Mouse (Mus musculus) lung, postnatal 4 days (tissue): ENCODE data around the gene Hhat.
A peak's percentile ranks its signal among the peaks of the same experiment; 100 is the strongest.

Experiments
- DNase-seq, 2 experiments: peaks; one replicate each; pipeline ENCODE4 v3.0.0; 2021

Hhat gene

DNA sequence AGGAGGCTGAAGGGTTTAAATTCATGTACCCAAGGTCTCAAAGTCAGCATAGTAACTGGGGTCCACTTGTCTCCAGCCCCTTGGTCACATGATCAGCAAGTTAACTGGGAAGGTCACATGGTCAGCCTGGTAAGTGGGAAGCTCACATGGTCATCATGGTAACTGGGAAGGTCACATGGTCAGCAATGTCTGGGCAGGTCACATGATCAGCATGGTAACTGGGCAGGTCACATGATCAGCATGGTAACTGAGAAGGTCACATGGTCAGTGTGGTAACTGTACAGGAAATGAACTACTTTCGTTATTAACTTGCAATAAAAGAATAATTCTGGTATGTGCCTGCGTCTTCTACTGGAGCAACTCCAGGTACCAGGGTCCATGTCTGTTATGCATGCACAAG is 29.1 kb downstream of the Hhat start:
- no peak for DNase-seq

DNA sequence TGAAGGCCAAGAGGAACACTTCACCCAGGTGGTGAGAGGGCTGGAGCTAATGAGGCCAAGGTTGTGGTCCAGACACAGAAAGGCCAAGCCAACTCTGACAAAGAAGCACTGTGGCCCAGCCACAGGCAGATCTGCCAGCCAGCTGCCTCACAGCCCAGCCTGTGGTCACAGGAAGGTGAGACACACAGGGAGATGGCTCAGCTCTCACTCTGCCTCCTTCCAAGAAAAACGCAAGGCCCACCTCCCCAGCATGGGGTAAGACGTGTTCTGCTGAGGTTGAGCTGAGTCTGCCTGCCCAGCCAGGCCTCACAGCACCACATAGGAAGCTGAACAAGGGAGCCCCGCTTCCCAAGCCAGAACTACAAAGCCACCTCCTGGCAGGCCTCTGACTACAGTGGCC is 34.5 kb downstream of the Hhat start:
- DNase-seq = no peak

DNA sequence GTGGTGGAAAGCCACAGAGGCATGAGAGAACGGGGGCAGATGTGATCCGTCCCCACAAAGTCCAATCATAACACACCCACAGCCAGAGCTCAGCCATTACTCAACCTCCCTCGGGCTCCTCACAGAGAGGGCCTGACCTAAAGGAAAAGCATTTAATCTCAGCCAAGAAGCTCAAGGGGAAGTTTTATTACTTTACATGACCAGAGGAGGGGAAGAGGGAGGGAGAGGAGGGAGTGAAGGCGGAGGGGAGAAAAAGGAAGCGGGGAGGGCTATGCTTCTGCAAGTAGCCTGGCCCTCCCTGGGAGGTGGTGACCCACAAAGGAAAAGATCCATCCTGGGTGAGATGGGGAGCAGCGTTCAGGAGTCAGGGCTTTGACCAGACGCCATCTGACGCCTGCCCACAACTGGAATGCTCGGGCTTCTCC is 35.0 kb downstream of the Hhat start:
- peak in 1 of 2 experiments; percentile 27 for DNase-seq

DNA sequence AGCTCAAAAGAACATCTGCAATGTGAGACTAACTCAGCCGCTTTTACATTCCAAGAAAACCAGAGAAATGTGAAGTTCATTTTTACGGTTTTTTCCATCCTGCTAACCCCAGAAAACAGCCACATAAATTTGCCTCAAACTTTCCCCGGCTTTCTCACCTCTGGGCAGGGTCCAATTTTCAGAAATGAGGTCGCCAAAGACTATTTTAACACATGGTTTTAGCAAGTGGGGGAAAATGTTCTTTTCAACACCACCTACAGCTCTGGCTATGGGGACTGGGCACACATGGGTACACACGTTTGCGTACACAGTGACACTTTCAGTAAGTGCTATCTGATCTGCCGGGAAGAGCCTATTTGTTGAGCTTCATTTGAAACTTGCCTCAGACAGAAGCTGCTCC is 40.5 kb downstream of the Hhat start:
- no peak for DNase-seq

DNA sequence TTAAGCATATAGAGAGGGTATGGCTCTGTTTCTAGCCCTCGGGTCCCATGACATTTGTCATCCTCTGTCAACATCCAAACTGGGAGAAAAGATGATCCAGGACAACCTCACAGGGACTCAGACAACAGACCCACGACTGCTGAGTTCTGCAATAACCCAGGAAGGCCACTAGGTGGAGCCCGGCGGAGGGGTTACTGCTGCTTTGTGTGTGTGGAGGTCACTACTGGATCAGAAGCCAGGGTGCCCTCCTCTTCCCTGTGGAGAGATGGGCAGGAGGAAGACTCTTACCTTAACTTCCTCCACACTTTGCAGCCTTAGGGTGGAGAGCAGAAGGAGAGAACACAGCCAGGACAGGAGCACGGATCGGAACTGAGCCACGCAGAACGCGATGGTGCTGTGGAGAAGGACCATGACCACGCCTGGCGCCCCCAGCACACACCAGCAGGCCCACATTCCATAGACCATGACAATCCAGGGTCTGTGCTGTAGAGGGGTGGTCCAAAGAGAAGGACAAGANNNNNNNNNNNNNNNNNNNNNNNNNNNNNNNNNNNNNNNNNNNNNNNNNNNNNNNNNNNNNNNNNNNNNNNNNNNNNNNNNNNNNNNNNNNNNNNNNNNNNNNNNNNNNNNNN is 43.9 kb downstream of the Hhat start:
- DNase-seq = peak; percentile 56 to 73

DNA sequence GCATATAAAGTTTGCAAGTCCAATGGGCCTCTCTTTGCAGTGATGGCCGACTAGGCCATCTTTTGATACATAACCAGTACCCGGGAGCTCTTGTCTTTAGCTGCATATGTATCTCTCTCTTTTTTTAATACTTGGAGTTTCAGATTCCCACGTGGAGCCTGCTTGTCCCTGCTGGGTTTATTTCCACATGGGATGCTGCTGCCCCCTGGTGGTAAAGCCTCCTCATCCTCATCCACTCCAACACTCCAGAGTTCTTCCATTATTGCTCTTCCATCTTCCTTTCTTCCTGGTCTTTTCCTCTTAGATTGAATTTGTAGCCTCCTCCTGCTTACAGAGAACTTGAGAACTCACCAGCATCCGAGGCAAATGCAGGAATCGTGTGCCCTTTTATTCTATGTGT is 48.9 kb downstream of the Hhat start:
- peak; percentile 35 to 66 for DNase-seq

DNA sequence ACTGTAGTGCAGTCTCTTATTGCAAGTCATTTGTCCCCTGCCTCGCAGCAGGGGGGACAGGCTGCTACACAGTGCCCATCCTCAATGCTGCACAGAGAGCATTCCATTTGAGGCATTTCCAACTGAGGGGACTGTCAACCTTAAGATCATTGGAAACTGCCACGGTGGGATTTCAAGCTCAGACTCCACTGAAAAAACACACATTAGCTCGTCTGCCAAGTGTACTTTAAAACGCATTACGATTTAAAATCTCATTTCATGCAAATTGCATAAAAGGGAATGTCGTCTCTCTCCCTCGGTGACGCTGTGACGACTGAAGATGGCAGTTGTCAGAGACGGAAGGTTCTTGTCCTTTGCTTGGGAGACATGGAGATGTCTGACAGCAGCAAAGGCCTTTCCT is 50.9 kb downstream of the Hhat start:
- no peak for DNase-seq

DNA sequence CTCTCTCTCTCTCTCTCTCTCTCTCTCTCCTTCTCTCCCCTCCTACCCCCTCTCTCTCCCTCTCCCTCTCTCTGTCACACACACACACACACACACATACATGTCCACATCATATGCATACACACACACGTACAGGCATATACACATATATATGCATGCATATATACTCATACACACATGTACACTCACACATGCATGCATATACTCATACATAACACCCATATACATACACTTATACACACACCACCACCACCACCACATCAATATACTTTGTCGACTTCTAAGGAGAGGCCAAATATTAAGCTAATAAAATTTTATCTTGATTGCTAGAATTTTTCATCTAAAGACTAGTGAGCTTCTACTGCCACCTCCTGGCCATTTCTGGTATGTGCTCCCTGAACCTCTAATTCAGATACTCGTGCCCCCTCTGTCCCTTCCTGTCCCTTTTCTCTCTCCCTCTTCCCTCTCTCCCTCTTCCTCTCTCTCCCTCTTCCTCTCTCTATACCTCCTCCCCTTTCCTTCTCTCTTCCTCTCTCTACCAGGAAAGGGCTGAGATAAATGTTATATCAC is 59.2 kb downstream of the Hhat start:
- DNase-seq = peak in 1 of 2 experiments; percentile 62

DNA sequence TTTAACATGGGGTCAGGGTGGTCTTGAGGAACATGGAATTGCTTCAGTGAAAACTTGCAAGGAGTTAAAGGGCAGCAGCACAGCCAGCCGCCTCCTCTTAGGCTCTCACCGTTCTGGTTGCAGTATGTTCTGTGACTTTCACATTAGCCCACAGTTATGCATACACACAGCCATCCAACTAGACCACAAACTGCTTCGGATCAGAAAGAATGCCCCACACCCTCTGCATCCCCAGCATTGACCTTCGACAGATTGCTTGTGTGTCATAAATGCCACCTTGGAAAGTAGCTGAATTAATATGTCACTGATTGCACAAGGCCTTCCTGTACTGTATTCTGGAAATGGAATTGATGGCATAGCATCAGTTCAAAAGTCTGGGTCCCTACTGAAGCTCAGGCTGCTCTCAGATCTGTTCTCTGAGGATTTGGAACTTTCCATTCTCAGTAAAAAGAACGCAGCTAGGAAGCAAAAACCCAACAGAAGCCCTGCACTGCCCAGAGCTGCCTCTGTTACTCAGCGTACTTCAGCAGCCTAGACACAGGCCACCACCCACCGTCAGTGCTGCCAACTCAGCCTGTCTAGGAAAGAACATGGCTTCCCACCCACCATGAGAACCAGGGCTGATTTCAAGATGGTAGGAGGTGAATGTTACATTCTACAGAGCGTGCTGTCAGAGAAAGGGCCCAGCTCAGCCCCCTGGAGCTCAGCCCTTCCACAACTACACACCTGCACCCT is 70.5 kb downstream of the Hhat start:
- no peak for DNase-seq

DNA sequence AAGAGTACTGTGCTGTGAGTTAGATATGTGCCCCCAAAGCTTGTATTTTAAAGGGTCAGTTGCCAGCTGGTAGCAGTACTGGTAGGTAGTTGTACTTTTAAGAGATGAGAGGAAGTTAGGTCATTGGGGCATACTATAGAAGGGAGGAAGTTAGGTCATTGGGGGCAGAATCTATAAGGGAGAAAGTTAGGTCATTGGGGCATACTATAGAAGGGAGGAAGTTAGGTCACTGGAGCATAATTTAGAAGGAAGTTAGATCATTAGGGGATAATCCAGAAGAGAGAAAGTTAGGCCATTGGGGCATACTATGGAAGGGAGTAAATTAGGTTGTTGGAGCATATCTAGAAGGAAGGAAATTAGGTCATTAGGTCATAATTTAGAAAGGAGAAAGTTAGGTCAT is 71.9 kb downstream of the Hhat start:
- no peak for DNase-seq

DNA sequence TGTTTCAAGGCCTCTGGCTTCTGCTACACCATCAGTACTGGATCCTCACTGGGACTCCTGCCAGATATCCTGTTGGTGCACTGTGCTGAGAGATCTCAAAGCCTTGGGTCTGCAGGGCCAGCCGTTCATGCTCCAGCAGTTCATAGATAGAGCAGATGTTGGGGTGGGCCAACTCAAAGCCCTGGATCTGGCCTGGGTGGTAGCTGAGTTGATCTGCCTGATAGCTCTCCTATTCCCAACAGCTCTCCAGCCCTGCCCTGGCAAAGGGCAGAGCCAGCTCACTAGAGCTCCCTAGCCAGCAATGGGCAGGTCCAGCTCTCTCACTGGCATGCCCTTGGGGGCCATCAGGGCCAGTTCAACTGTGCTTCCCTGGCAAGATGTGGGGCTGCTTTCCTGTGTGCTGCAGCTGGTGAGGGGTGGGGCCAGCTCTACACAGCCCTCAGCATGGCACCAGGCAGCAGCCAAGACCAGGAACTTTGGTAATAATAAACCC is 74.6 kb downstream of the Hhat start:
- DNase-seq = no peak

DNA sequence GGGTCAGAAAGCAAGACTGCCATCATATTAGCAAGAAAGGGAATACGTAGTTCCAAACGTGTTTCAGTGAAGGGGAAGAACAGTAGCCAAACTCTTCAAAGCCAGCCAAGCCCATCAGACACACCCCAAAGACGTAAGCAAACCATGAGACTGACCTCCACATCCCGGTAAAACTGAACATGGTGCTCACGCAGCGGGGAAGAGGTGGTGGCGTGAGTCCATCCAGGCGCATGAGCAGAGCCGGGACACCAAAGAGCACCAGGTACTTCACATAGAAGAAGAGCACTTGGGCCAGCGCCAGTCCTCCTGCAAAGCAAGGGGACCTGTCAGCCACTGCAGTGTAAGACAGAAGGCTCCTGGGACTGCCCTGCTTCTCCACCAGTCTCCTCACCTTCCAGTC is 77.4 kb downstream of the Hhat start:
- DNase-seq = no peak

DNA sequence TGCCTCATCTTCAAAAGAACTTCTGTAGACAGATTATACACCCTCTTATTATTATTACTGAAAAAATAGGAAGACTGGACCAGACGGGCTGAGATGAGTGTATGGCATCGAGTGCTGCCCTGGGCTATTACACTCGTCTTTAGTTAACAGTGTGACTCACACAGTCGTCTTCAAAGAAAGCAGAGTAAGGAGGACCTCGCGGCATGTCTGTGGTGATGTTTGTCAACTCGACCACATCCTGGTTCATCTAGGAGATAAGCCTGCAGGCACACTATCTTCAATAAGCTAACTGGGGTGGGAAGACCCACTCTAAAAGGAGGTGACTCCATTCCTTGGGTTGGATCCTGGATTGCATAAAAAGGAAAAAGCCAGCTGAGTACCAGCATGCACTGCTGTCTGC is 78.0 kb downstream of the Hhat start:
- DNase-seq = no peak

DNA sequence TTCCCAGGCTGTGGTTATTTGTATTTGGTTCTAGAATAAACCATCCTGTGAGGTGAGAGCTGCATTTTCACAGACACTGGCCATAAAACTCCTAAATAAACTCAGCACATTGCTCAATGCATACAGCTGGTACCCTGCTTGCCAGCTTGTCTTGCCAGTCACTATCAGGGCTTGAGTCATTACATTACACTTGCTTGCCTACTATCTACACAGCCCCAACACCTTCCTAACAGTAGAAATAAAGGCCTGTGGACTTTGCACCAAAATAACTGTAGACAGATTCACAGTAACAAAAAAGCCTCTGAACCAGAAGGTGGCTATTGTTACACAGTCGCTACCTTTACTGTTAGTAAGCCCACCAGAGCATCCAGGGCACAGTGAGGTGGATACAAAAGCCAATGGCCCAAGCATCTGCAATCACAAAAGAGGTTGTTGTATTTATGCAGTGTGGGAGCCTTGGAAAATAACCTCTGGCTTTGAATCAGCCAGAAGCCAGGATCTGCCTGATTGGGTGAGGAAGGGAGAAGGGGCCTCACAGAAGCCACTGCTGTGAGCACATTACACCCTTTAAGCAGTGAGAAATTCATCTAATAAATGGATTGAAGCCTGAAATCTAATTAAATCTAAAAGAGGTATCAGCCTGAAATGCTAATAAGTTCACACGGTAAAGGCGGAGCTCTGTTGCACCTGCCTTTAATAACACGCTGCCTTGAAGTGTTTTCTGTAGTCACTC is 88.6 kb downstream of the Hhat start:
- DNase-seq = no peak

DNA sequence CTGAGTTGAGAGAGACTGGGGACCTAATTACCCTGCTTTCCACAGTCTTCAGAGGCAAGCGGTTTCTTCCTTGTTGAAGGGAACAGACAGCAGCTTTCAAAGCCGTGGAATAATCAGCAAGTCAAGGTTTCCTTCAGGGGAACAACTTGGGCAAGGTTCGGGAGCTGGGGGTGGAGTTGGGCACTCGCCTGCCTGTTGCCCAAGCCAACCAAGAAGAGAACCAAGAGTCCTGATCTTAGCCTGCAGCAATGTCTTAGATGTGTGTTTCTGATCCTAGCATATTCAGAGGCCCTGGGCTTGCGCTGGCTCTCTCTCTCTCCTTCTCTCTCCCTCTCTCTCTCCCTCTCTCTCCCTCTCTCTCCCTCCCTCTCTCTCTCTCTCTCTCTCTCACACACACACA is 93.8 kb downstream of the Hhat start:
- no peak for DNase-seq

DNA sequence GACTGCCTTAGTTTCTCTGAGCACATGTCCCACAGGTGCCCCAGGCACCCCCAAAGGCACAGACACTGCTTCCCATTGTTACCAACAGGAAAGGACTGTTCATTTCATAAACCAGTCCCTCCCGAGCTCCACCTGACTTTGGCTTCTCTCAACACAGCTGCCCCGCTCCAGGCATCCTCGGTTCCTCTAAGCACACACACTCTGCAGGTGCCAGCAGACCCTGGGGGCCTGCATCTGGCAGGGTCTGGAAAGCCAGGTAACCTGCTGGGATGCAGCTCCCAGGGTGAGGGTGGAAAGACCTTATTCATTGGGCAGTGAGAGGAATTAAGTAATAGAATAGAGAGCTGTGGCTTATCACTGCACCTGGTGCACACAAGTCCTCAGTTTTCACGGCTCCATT is 107.4 kb downstream of the Hhat start:
- DNase-seq = no peak

DNA sequence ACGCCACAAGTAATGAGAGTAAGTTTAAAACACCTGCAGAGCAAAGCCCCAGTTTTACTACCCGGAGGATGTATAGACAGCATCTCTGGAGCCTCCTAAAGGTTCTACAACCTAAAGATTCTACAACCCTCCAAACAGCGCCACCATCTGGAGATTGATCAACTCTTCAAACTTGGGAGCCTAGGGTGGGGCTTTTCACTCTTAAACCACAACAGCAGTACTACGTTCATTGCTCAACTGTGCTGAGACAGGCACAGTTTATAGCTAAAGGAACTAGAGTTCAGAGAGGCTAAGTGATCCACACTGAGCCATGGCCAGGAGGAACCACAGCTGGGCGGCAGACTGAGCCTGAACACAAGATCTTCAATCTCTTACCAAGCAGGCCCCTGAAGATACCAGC is 107.9 kb downstream of the Hhat start:
- DNase-seq = no peak

DNA sequence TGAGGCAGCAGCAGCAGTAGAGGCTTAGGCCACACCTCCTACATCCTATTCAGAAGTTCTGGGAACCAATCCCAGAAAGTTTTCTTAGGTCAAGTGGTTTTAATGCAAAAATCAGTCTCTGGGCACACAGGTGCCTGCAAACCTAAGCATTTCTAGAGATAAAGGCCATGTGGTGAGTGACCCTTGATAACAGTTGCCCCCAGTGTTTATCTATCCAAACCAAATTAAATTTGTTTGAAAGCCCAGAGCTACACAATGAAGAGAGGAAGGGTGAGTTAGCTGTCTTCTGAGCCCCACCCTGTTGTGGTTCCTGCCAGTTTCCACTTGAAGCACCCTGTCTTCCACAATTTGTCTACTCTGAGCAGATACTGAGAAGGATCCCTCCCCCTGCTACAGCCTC is 109.4 kb downstream of the Hhat start:
- no peak for DNase-seq

DNA sequence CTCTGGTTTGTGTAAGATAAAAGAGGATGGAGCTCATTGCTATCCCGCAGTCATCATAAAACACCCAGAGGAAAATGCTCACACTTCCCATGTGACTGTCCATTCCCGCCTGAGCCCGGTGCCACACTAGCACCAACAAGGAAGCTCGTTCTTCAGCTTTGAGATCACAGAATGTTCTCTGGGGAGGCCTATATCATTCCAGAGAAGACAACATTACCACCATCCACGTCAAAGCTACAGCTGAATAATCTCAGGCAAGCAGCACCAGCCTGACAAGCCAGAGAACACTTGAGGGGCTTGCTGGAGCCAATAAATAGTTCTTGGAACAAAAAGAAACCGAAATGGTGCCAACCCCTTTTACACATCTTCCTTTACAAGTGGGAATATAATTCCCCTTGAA is 113.6 kb downstream of the Hhat start:
- peak in 1 of 2 experiments; percentile 23 for DNase-seq

DNA sequence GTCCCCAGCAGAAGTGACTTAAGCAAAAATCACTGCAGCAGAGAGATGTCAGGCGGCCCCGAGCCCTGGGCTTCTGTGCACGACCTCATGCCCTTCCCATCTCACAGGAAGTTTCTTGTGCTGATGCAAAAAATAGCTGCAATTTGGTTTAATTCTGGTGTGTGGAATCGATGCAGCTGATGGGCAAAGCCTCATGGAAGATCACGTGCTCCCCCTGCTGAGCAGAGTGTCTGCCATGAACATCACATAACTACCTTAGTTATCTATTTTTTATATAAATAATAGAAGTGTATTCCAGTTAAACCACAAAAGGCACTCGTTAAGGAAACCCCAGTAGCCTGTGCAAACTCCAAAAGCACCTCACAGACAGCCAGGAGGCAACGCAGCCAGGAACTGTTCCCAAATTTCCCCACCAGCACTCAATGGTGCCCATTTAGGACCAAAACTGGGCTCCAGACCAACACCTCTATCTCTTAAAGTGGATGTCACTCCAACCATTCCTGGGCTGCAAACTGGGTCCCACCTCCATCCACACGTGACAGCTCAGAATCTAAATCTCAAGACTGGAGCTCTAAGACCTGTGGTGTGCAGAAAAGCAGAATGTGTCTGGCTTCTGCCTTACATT is 118.9 kb downstream of the Hhat start:
- DNase-seq = no peak

DNA sequence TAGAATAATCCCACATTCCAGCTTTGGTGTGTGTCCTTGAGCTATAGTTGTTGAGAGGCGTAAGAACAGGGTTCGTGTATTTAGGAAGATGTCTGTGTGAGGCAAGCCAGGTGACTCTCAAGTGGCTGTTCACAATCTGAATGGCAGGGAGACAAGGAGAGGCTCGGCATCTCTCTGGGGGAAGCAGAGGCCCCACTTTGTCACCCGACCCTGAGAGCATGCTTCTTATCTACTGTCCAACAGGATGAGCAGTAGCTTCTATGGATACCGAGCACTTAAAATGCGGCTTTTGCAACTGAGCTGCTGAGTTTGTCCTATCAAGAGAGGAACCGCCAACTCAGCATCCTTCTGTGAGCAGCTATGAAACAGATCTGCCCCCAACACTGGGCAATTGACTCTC is 120.4 kb downstream of the Hhat start:
- no peak for DNase-seq

DNA sequence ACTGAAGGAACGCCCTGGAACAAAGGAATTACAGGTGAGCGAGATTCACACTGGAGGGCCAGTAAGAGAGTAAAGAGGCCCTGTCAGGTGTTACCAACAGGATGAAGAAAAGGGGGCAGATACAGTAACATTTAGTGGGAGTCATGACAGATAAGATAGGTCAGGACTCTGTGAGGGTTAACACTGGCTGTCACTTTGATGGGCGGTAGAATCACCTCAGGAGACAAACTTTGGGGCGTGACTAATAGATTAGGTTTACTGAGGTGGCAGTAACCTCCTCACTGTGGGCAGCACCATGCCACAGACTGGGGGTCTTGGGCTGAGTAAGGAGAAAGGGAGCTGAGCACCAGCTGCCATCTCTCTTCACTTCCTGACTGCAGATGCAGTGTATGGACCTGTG is 121.0 kb downstream of the Hhat start:
- DNase-seq = no peak

DNA sequence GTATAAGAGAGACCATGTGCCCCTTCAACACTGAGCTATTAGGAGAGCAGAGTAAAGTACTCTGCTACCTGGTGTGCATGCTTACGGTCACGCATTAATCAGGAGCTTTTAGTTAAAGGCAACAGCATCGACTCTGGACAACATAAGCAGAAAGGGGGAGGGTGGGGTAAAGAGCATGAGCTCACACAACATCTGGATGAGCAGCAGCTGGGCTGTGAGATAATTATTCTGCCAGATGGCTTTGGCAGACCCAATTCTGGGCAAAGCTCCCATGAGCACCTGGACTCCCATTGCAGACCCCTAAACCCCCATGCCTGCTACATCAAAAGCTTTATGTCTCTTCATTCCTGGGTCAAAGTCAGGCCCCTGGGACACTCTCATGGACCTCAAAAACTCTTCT is 121.8 kb downstream of the Hhat start:
- no peak for DNase-seq
